Mouse (Mus musculus): ENCODE data around the gene Sec16a. TPM values are rescaled to one million over a fixed set of nuclear protein-coding genes. Genes with fewer than 3 reads are reported as not detected.

Sec16a gene
- polyA plus RNA-seq, 1 experiment: 51.5 TPM

DNA sequence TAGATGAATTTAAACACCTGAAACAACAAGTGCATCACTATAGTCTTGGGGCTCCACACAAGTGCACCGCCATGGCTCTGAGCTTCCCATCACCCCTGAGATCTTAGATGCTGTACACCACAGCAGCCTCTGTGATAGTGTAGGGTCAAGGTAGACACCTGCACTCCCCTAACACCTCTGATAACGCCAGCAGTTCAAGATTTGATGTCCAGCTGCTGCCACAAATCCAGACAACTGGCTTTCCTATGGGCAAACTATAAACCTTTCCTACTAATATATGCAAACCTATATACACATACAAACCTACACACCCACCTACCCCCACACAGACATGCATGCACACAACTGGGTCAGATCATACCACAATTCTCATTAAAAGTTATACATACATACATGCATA is 20.5 kb downstream of the Sec16a start:
- Histone ChIP-seq H3K4me1 (ENCODE audit: control insufficient read depth, insufficient read depth, low read length) (no peaks in the 10 kb centered on the region), H3K9me3 (replicated peaks; ENCODE audit: control insufficient read depth, insufficient read depth, low read length, poor library complexity, severe bottlenecking) (no peaks in the 10 kb centered on the region), H3K27me3 (ENCODE audit: control insufficient read depth, insufficient read depth, low read length, poor library complexity, severe bottlenecking) (no peaks in the 10 kb centered on the region), H3K27ac (ENCODE audit: insufficient read depth, low read length) (no peak overlapping the region), H3K9ac (ENCODE audit: low read depth, poor library complexity, severe bottlenecking) (no peak overlapping the region), H3K36me3 (ENCODE audit: control insufficient read depth, insufficient read depth, low read length, poor library complexity, severe bottlenecking) (peaks cover 66% of the 10 kb centered on the region), H3K4me3 (ENCODE audit: low read depth, low read length) (no peak overlapping the region)
- TF ChIP-seq EP300 (IDR thresholded peaks at IDR 0.05; ENCODE audit: insufficient read depth, low read depth, low read length) (no peak), POLR2A (IDR thresholded peaks at IDR 0.05; ENCODE audit: insufficient read depth, low read length) (no peak), CTCF (IDR thresholded peaks at IDR 0.05; ENCODE audit: low read depth, low read length) (no peak)

DNA sequence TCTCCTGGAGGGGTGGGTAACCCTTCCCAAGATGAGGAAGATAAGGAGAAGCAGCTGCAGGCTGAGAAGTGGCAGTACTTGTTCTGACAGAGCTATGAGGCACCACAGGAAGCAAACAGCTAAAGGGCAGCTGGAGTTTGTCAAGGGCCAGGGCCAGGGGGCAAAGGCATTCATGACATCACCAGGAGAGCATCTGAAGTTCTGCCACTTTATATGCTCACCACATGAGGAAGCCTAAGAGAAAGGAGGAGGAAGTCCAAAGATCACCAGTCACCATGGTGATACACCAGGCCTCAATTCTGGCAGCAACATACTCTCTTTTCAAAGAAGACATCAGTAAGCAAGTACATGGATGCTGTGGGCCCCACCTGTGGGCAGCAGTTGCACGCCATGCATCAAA is 21.9 kb downstream of the Sec16a start:
- Histone ChIP-seq H3K4me3 (ENCODE audit: low read depth, low read length) (no peak overlapping the region), H3K27ac (ENCODE audit: insufficient read depth, low read length) (no peak overlapping the region), H3K9me3 (replicated peaks; ENCODE audit: control insufficient read depth, insufficient read depth, low read length, poor library complexity, severe bottlenecking) (no peaks in the 10 kb centered on the region), H3K36me3 (ENCODE audit: control insufficient read depth, insufficient read depth, low read length, poor library complexity, severe bottlenecking) (peaks cover 62% of the 10 kb centered on the region), H3K27me3 (ENCODE audit: control insufficient read depth, insufficient read depth, low read length, poor library complexity, severe bottlenecking) (no peaks in the 10 kb centered on the region), H3K4me1 (ENCODE audit: control insufficient read depth, insufficient read depth, low read length) (no peaks in the 10 kb centered on the region), H3K9ac (ENCODE audit: low read depth, poor library complexity, severe bottlenecking) (no peak overlapping the region)
- TF ChIP-seq EP300 (IDR thresholded peaks at IDR 0.05; ENCODE audit: insufficient read depth, low read depth, low read length): no peak
- TF ChIP-seq POLR2A (IDR thresholded peaks at IDR 0.05; ENCODE audit: insufficient read depth, low read length): no peak
- TF ChIP-seq CTCF (IDR thresholded peaks at IDR 0.05; ENCODE audit: low read depth, low read length): no peak

DNA sequence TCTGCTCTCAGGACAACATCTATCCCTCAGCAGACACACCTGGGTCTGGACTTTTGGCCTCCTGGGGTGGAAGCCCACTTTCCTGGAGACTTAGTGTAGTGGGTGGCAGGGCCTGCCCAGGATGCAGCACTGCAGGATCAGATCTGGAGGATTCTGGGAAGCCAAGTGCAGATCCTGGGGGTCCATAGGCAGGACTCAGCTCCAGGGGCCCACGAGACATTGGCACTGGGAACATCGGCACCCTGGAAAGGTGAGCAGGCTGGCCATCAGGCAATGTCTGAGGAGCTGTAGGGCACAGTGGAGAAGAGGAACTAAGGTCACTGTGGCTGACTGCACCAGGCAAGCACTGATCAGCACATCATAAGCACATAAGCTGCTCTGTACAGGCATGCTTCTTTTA is 23.0 kb downstream of the Sec16a start:
- TF ChIP-seq POLR2A (IDR thresholded peaks at IDR 0.05; ENCODE audit: insufficient read depth, low read length) (no peak), EP300 (IDR thresholded peaks at IDR 0.05; ENCODE audit: insufficient read depth, low read depth, low read length) (no peak), CTCF (IDR thresholded peaks at IDR 0.05; ENCODE audit: low read depth, low read length) (no peak)
- H3K27me3 ChIP-seq (ENCODE audit: control insufficient read depth, insufficient read depth, low read length, poor library complexity, severe bottlenecking): no peaks in the 10 kb centered on the region
- no peak overlapping the region for H3K4me3 ChIP-seq (ENCODE audit: low read depth, low read length)
- H3K9ac ChIP-seq (ENCODE audit: low read depth, poor library complexity, severe bottlenecking): no peak overlapping the region
- no peaks in the 10 kb centered on the region for H3K4me1 ChIP-seq (ENCODE audit: control insufficient read depth, insufficient read depth, low read length)
- H3K27ac ChIP-seq (ENCODE audit: insufficient read depth, low read length): no peak overlapping the region
- H3K9me3 ChIP-seq (replicated peaks; ENCODE audit: control insufficient read depth, insufficient read depth, low read length, poor library complexity, severe bottlenecking): no peaks in the 10 kb centered on the region
- H3K36me3 ChIP-seq (ENCODE audit: control insufficient read depth, insufficient read depth, low read length, poor library complexity, severe bottlenecking): peaks cover 64% of the 10 kb centered on the region

DNA sequence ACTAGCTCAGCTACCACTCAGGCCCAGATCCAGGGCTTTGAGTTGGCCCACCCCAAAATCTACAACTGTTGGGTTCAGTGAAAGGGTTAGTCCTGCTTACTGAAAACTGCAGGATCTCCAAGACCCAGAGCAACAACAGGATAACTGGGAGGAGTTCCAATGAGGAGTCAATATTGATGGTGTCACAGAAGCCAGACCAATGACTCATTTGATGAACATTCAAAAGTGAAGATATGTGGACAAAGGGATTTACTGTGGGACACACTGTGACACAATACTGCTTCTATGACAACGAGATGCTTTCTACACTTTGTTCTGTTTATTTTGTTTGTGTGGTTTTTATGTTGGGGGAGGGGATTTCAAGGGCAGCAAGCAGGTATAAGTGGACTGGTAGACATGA is 26.9 kb downstream of the Sec16a start:
- Histone ChIP-seq H3K9me3 (replicated peaks; ENCODE audit: control insufficient read depth, insufficient read depth, low read length, poor library complexity, severe bottlenecking) (no peaks in the 10 kb centered on the region), H3K4me1 (ENCODE audit: control insufficient read depth, insufficient read depth, low read length) (no peaks in the 10 kb centered on the region), H3K4me3 (ENCODE audit: low read depth, low read length) (no peak overlapping the region), H3K27me3 (ENCODE audit: control insufficient read depth, insufficient read depth, low read length, poor library complexity, severe bottlenecking) (no peaks in the 10 kb centered on the region), H3K36me3 (ENCODE audit: control insufficient read depth, insufficient read depth, low read length, poor library complexity, severe bottlenecking) (peaks cover 59% of the 10 kb centered on the region), H3K9ac (ENCODE audit: low read depth, poor library complexity, severe bottlenecking) (no peak overlapping the region), H3K27ac (ENCODE audit: insufficient read depth, low read length) (no peak overlapping the region)
- TF ChIP-seq POLR2A (IDR thresholded peaks at IDR 0.05; ENCODE audit: insufficient read depth, low read length) (no peak), EP300 (IDR thresholded peaks at IDR 0.05; ENCODE audit: insufficient read depth, low read depth, low read length) (no peak), CTCF (IDR thresholded peaks at IDR 0.05; ENCODE audit: low read depth, low read length) (no peak)

DNA sequence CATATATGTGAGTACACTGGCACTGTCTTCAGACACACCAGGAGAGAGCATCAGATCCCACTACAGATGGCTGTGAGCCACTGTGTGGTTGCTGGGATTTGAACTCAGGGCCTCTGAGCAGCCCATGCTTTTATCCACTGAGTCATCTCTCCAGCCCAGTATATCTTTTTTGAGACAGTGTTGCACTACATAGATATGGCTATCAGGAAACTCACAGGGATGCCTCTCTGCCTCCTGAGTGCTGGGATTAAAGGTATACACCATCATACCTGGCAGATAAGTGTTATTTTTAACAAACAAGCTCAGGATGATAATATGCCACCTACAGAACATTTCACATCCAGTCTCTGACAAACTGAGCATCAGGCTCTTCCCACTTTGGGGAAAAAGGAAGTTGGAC is 27.9 kb downstream of the Sec16a start:
- TF ChIP-seq CTCF (IDR thresholded peaks at IDR 0.05; ENCODE audit: low read depth, low read length) (no peak), POLR2A (IDR thresholded peaks at IDR 0.05; ENCODE audit: insufficient read depth, low read length) (no peak), EP300 (IDR thresholded peaks at IDR 0.05; ENCODE audit: insufficient read depth, low read depth, low read length) (no peak)
- Histone ChIP-seq H3K27ac (ENCODE audit: insufficient read depth, low read length) (no peak overlapping the region), H3K27me3 (ENCODE audit: control insufficient read depth, insufficient read depth, low read length, poor library complexity, severe bottlenecking) (no peaks in the 10 kb centered on the region), H3K4me1 (ENCODE audit: control insufficient read depth, insufficient read depth, low read length) (no peaks in the 10 kb centered on the region), H3K4me3 (ENCODE audit: low read depth, low read length) (no peak overlapping the region), H3K9ac (ENCODE audit: low read depth, poor library complexity, severe bottlenecking) (no peak overlapping the region), H3K9me3 (replicated peaks; ENCODE audit: control insufficient read depth, insufficient read depth, low read length, poor library complexity, severe bottlenecking) (no peaks in the 10 kb centered on the region), H3K36me3 (ENCODE audit: control insufficient read depth, insufficient read depth, low read length, poor library complexity, severe bottlenecking) (peaks cover 53% of the 10 kb centered on the region)

DNA sequence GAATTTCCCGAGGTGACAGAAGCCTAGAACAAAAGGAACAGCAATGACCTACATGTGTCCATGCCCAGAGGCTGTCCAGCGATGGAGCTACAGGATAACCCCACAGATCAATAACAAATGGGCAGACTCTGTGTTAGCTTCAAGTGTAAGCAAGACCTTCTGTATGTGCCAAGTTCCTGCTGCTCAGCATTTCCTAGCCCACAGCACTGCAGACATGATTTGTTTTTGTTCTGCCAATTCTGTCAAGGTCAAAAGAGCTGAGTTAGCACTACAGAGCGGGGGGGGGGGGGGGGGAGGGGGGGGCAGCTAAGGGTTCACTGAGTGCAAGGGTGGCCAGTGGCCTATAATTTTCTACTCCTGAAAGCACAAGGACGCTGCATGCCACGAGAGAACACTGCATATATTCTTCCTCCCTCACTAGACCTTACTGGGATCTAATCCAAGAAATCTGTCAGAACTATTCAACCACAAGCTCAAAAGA is 34.0 kb downstream of the Sec16a start:
- TF ChIP-seq EP300 (IDR thresholded peaks at IDR 0.05; ENCODE audit: insufficient read depth, low read depth, low read length): no peak
- no peak for TF ChIP-seq POLR2A (IDR thresholded peaks at IDR 0.05; ENCODE audit: insufficient read depth, low read length)
- no peak for TF ChIP-seq CTCF (IDR thresholded peaks at IDR 0.05; ENCODE audit: low read depth, low read length)
- Histone ChIP-seq H3K9me3 (replicated peaks; ENCODE audit: control insufficient read depth, insufficient read depth, low read length, poor library complexity, severe bottlenecking) (no peaks in the 10 kb centered on the region), H3K4me3 (ENCODE audit: low read depth, low read length) (no peak overlapping the region), H3K9ac (ENCODE audit: low read depth, poor library complexity, severe bottlenecking) (no peak overlapping the region), H3K4me1 (ENCODE audit: control insufficient read depth, insufficient read depth, low read length) (no peaks in the 10 kb centered on the region), H3K27me3 (ENCODE audit: control insufficient read depth, insufficient read depth, low read length, poor library complexity, severe bottlenecking) (no peaks in the 10 kb centered on the region), H3K36me3 (ENCODE audit: control insufficient read depth, insufficient read depth, low read length, poor library complexity, severe bottlenecking) (peaks cover 28% of the 10 kb centered on the region), H3K27ac (ENCODE audit: insufficient read depth, low read length) (no peak overlapping the region)
